Mouse (Mus musculus) left cerebral cortex, postnatal 25 days (tissue): ENCODE measurements at regions not wholly inside any gene's neighbourhood (a gene's known extent, or its start where the extent isn't known, plus 50 kb on each side); places are given as distances from the start of the nearest gene placed in this dataset.

Experiments
- DNase-seq, 2 experiments: peaks; one replicate each; pipeline ENCODE4 v3.0.0; 2022; ENCODE audit warnings: low spot score in 2 of 2, mixed read lengths in 1 of 2
- intact Hi-C: fragments of 180-260 bp; cut with DNase I; formaldehyde crosslinking; loops from one replicate; pipeline ENCODE4 v1.15.1; 2025

GRCm38 (mm10) chr3:34314393-34314792 lies 233.3 kb upstream of the Dnajc19 start:
- intact Hi-C loops = no loop called here
- no peak for DNase-seq

DNA sequence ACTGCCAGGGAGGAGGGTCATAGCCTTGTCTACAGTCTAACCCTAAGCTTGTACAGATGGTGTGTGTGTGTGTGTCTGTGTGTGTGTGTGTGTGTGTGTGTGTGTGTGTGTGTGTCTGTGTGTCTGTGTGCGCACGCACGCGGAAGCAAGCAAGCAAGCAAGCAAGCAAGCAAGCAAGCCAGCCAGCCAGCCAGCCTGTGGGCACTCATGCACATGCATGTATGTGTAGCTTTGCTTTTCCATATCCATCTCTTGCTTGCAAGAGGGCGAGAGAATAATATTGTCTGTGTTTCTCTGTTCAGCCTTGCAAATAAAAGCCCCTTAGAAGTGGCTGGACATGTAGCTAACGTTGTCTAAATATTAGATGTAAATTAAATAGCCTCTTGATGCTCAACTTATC lies 230.8 kb upstream of the Dnajc19 start:
- intact Hi-C loops = no loop called here
- no peak for DNase-seq

DNA sequence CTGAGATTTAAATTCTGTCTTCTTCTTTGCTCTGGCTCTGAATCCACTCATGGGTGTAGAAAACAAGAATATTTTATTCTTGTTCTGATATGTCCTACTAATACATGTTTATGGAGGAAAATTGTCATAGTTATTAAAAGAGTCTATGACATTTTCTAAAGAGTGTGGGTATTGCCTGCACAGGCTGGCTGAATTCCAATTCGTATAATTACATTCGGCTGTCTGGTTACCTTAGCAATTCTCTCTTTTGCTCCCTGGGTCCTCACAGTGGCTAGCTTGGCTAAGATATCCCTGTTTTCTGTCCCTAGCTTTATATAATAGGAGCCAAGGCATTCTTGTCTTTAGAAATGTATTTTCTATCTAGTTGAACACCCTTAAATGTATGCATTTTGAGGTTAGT lies 218.5 kb upstream of the Dnajc19 start:
- DNase-seq = no peak
- intact Hi-C loops = no loop called here

GRCm38 (mm10) chr3:34287836-34288235 lies 206.7 kb upstream of the Dnajc19 start:
- intact Hi-C loops = no loop called here
- no peak for DNase-seq

DNA sequence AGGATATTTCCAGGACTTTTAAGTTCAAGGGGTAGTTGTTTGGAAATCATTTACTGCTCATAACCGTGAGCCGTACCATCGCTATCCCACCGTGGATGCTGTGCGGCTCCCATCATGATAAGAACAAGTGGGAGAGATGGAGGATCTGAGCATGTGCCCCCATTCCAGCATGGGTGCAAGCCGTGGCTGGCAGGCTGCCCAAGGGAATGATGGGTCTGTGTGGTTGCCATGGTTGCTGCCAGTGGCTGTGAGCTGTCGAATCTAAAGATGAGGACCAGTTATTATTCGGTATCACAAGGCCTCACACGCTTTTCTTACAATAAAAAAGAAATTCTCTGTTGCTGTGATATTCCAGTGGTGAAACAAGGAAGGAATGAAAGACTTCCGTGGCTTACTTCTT lies 189.0 kb upstream of the Dnajc19 start:
- DNase-seq = peak in 1 of 2 experiments; percentile 16
- intact Hi-C loops = no loop called here

DNA sequence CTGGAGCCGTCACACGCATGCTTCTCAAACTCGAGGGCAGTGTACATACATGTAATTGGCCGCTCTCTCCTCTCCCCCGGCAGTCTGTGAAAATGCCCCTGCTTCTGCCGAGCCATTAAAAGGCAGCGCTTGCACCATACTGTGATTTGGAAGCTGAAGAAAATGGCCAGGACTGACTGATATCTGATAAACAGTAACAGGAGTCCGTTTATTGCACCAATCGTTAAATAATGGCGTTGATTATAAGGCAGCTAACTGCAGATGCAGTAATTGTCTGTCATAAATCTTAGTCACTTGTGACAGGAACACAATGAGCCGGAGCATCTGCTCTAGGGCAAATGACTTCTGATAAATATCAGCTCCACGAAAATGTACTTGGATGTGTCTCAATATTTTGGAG lies 185.3 kb upstream of the Dnajc19 start:
- intact Hi-C loops = no loop called here
- no peak for DNase-seq

GRCm38 (mm10) chr3:34264811-34265210 lies 183.7 kb upstream of the Dnajc19 start:
- intact Hi-C loops = no loop called here
- no peak for DNase-seq

DNA sequence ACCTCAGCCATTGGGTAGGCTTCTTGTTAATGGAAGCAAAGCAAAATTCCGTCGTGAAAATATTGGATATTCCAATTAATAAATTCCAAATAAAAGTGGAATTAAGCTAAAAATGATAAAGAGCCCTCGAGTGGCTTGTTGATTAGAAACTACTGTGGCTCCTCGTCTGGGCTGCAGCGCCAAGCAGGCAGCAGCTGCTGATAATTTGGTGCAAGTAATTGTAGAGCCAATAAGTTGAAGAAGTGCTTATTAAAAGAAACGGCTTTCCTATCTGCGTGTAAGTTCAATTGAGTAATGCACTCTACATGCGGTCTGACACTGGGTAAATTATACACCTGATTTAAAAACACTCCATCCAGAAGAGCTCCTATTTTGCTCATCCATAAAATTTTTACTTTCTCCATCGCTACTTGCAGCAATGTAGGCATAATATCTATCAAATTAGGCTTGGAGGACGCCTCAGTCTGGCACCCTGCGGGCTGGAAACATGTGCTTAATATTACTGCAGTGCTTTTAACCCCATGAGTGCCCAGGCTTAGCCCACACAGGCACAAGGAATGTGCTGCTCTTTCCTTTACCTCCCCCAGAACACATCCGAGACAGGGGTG lies 171.7 kb upstream of the Dnajc19 start:
- no peak for DNase-seq
- intact Hi-C loops = no loop called here

GRCm38 (mm10) chr3:34242126-34242525 lies 161.0 kb upstream of the Dnajc19 start:
- DNase-seq = no peak
- intact Hi-C loops = no loop called here

GRCm38 (mm10) chr3:34239978-34240377 lies 158.9 kb upstream of the Dnajc19 start:
- peak in 1 of 2 experiments; percentile 70 for DNase-seq

DNA sequence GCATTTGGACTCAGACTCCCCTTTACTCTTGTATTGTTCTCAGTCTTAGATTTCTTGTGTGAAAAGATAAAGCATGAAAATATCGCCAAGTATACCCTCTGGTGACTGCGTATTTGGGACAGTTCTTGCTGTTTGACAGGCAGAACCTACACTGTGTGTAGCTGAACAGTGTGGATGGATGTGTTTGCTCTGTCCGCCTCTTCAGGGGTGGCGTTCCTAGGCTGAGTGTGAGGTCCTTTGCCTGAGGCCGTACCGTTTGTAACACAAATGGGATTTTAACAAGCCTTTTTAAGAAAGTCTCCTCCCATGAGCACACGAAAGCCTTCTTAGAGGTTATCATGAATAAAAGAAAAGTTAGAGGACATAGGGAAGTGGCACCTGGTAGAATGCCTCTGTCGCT lies 153.3 kb upstream of the Dnajc19 start:
- intact Hi-C loops = loop anchor here (5.0 to 10.0 kb wide), 2 partner anchors 210 to 1248 kb away; no protein-coding TSS in a partner anchor
- DNase-seq = no peak

More at GRCm38 (mm10) chr3:34239978-34240377, 158.9 kb upstream of the Dnajc19 start:
- intact Hi-C loops = loop anchor here (10.0 kb wide), 1 partner anchor 205 kb away; no protein-coding TSS in a partner anchor

DNA sequence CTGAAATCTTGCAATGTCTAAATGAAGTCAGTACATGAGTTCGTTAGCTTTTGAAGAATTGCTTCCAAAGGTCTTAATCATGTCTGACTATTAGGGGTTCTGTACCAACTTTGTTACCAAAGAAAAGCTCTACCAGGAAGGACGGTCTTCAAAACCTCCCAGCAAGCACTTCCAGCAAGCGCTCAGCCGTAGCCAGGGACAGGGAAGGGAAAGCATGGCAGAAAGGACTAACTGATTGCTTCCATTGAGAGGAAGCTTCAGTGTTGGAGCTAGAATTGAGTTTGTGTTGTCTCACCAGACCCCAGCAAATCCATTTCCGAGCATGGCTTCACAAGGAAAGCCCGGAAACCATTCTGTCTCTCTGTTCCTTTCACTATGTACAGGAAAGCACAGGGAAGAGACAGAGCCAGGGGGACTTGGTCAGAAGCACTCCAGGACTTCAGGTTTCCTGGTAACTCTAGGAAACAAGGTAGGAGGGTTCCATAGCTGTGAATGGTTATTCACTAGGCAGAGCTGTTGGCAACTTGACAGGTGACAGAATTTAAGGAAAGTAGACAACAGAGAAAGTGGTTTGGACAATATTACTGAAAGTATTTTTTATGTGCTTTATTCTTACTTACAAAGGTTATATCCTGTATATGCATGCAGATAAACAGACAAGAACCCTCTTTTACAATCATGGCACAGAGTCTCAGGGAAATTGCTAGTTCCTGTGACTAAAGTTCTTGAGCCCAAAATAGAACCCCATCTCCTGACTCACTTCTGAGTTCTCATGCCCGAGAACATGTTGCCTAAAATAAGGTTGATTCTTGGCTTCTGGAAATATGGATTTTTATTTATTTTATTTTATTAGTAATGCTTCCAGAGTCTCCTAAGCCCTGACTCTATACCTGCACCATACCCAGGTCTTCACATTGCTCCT lies 151.5 kb upstream of the Dnajc19 start:
- DNase-seq = peak in 1 of 2 experiments; percentile 67
- intact Hi-C loops = loop anchor here (2.0 to 10.0 kb wide), 4 partner anchors 212 to 1342 kb away; no protein-coding TSS in a partner anchor

- DNase-seq = peak; percentile 49 to 71
- intact Hi-C loops = loop anchor here (2.0 to 10.0 kb wide), 4 partner anchors 213 to 1343 kb away; no protein-coding TSS in a partner anchor
Measured at GRCm38 (mm10) chr3:34231593-34232328, 150.6 kb upstream of the Dnajc19 start.

- intact Hi-C loops = no loop called here
- no peak for DNase-seq
Measured at GRCm38 (mm10) chr3:34222291-34222690, 141.2 kb upstream of the Dnajc19 start.

DNA sequence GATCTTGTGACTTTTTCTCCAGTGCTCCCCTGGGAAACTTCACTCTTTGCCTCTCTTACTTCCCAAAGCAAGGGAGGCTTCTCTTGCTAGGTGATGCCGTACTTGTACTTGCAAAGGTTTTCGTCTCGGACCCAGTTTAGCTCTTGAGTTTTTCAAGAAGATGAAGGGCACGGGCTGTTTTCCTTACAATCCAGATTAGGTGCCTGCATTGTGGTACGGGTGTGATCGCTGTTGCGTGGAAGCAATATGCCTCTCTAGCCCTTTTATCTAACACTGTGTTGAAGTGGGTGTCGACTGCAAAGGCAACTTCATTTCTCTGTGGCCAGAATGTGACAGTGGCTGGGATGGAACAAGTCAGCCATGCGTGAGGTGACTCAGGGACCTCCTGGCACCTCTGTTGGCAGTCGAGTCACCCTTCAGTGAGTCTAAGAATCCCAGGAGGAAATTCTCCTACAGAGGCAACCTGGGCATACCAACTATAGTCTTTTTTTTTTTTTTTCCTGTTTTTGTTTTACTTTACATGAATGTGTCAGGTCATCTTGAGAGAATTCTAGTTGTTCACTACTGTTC lies 138.7 kb upstream of the Dnajc19 start:
- intact Hi-C loops = no loop called here
- no peak for DNase-seq

DNA sequence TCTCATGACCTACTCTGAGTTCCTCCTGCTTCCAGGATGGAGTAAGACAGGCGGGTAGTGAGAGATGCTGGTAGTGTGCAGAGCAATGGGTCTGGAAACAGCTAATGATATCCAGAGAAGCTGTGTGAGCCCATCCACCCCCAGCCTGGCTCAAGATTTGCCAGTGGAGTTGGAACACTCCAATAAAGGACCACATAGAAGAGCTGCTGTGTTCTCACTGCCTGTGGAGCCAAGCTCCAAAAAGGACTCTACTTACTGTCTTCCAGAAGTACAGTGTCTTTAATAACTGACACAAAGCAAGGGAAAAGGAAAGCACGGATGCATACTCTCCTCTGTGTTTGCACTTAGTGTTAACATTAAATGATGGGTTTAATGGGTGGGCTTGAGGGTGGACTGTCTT lies 138.0 kb upstream of the Dnajc19 start:
- no peak for DNase-seq
- intact Hi-C loops = no loop called here

- intact Hi-C loops = no loop called here
- no peak for DNase-seq
Measured at GRCm38 (mm10) chr3:34217911-34218310, 136.8 kb upstream of the Dnajc19 start.

GRCm38 (mm10) chr3:34214233-34214632 lies 133.1 kb upstream of the Dnajc19 start:
- DNase-seq = no peak
- intact Hi-C loops = no loop called here

GRCm38 (mm10) chr3:34206454-34206853 lies 125.3 kb upstream of the Dnajc19 start:
- no peak for DNase-seq
- intact Hi-C loops = loop anchor here (10.0 kb wide), 1 partner anchor 352 kb away; no protein-coding TSS in a partner anchor

DNA sequence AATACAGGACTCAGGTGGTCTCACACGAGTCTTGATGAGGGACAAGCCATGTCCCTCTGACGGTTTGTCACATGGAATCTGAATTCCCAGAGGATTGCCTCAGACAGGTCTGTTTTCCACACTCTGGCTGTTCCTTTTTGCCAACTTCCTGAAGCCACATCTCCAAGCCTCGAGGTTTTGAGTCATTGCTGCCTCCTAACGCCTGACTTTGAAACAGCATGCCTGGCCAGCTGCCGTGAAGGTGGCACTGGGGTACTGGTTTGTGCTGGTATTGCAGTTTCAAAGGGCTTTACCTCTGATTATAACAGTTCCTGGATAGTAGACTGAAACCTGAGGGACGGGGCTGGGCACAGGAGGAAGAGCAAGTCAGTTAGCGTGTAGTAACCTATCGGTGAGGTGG lies 117.1 kb upstream of the Dnajc19 start:
- DNase-seq = peak; percentile 54 to 69
- intact Hi-C loops = loop anchor here (5.0 kb wide), 1 partner anchor 241 kb away; no protein-coding TSS in a partner anchor
